Mouse (Mus musculus): Measurements from ENCODE around the gene Nfe2. TPM values are rescaled to one million over a fixed set of nuclear protein-coding genes. Genes with fewer than 3 reads are reported as not detected.

Gene Nfe2
- 1 to 10 TPM; 3.2 to 4.3 TPM for total RNA-seq (2021)
- long read RNA-seq, experiment 1, partial matches to known transcripts = 0 of 1 reads
- long read RNA-seq, experiment 1, other reads (novel, unspliced or antisense) = 1 of 1 reads
- long read RNA-seq, experiment 2 = 0 reads

GRCm38 (mm10) chr15:103257790-103258728 is at the start of gene Nfe2:
Gene Nfe2 (minus strand): TSS chr15:103258403.
- DNase-seq = peak; percentile 85

DNA sequence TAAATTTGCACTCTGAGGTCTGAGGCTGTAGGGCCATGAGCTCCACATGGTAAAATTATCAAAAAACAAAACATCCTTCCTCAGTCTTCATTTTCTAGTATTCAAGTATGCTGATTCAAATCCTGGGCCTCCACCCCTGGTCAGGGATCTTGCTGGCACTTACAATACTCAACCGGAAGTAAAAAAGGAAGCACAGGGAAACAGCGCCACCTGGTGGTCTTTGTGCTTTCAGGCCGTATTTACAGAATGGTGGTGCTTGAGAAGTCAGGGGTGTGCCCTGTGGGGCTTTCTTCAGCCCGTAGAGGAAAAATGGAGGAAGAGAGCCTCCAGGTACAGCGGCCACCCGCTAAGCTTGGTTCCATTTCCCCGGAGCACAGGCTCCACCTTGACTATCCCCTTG is 48.9 kb upstream of the Nfe2 start:
- peak; percentile 94 for DNase-seq

GRCm38 (mm10) chr15:103305792-103306645 is 47.8 kb upstream of the Nfe2 start:
- DNase-seq = no peak

DNA sequence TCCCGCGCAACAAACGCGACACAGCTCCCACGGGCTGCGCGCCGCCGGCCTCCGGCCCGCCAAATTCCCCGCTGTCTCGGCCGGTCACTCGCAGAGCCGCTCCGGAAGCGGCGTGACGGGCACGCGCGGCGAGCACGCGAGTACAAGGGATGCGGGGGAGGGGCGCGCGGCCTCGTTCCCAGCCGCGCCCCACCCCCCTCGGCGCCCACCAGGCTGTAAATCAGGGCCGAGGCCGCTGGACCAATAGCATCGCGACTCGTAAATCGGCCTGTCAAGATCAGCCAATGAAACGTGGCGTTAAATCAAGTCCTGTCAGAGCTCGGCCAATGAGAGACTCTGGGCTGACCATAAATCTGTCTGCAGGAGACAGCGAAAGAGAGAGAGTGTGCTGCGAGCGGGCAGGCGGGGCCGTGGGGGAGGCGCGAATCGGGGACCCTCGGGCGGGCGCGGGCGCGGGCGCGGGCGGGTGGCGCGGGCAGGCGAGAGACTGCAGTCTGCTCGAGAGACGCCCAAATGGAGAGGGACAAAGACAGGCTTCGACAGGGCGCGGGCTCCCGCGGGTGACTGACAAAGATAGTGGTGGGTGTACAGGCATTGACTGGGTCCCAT is 47.0 kb upstream of the Nfe2 start:
- DNase-seq = peak; percentile 95

DNA sequence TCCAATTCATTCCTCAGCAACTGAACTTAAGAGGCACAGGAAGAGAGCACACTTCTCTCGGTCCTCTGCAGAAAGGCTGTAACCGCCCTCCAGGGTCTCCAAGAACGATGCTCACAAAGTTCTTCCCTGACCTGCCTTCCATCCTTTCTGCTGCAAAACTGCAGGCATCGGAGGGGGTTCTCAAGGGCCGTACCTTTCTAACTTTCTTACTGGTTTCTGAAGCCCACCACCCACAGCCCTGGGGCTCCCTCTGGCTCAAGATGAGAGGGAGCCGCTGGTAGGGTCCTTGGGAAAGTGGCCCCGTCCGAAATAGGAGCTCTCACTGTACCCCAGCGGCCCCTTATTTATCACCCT is 46.4 kb upstream of the Nfe2 start:
- DNase-seq = no peak

- no peak for DNase-seq
Observed at GRCm38 (mm10) chr15:103303916-103304615, 45.9 kb upstream of the Nfe2 start.

DNA sequence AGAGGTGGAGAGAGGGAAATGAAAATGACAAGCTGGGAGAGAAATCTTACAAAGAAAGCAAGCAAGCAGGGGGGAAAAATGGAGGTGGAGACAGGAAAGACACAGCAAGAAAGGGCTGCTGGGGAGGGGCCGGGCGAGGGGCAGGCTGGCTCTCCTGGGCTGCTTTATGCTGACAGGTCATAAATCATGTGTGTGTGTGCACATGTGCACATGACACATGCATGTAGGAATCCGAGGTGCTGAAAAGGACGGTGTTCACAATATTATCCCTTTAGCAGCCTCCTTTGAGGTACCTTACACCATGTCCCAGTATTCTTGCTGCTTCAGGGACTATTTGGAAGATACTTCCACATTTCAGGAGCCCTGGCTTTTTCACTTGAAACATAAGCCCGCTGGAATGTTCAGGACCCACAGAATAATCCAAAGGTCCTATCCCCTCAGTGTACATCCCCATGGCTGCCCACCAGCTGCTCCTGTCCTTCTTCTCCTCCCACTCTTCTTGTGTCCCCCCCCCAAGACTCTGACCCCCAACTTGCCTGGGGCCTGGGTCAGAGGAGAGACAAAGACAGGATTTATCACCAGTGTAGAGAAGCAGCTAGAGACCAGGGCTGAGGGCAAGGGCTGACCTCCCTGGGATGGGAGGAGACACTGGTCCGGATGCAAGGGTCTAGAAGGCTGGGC is 44.3 kb upstream of the Nfe2 start:
- DNase-seq = no peak

- DNase-seq = no peak
Observed at GRCm38 (mm10) chr15:103301547-103302340, 43.5 kb upstream of the Nfe2 start.

DNA sequence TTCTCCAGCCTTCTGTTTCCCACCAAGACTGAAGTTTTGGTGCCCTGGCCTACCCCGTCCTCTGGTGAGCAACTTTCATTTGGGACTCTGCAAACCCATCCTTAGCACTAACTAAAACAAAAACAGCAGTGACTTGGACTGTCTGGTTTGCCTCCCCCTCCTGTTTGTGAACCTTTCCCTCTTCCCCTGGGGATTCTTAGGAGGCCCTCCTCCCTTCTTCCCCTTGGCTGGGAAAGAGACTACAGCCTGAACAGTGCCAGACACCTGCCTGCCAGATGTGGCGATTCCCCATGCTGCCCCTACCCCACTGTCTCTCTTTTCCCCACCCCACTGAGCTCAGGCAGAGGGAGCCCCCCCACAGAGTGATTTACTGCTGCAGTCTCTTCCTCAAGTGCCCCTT is 42.8 kb upstream of the Nfe2 start:
- DNase-seq = no peak

GRCm38 (mm10) chr15:103300560-103300959 is 42.4 kb upstream of the Nfe2 start:
- no peak for DNase-seq

- no peak for DNase-seq
Observed at GRCm38 (mm10) chr15:103300067-103300471, 41.9 kb upstream of the Nfe2 start.

DNA sequence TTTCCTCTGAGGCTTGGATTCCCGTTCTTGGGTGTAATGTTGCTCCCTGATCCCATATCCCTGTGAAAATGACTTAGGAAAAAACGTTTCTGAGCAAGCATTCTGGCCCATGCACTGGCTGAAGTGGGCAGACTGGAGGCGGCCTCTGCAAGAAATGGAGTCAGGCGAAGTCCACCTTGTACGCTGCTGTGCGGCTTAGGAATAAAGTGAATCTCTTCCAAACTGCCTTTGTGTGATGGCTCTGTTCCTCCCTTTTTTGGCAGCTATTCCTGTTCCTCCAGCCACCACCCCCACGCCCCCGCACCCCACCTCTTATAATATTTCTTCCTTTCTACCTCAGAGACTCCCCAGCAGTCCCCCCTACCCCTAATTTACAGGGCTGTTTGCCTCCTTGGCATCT is 41.4 kb upstream of the Nfe2 start:
- DNase-seq = no peak

GRCm38 (mm10) chr15:103298861-103299616 is 40.8 kb upstream of the Nfe2 start:
- DNase-seq = no peak

DNA sequence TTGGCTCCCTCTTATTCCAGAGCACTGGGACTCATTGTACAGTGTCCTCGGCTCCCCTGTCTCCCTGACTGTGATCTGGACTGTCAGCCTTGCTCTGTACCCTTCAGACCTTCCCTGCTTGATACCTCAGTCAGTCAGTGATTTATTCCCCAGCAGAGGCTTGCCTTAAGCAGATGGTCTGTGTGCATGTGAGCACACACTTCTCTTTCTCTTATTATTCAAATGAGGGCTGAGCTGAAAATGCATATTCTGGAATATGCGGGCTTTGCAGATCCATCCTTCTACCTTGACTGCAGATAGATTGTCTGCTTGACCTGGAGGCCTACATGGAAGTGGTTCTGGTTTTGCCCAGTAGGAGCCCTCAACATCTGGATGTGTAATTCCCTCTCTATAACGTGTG is 39.8 kb upstream of the Nfe2 start:
- DNase-seq = no peak

- DNase-seq = no peak
Observed at GRCm38 (mm10) chr15:103297313-103297712, 39.1 kb upstream of the Nfe2 start.

- no peak for DNase-seq
Observed at GRCm38 (mm10) chr15:103295851-103296250, 37.6 kb upstream of the Nfe2 start.

DNA sequence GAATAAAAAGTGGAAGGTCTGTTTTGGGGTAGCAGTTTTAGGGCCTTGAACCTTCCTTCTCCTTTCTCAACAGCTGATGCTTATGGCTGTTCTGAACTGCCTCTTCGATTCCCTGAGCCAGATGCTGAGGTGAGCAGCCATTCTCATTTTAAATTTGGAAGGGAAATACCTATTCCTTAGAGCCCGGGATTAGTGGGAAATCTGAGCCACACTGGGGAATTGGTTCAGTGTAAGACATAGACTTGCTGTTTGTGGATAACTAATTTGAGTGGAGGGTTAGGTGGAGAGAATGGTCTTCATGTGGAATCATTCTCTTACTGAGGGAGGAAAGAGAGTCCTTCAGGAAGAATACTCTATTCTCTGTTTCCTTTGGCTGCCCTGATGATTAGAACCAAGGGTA is 36.4 kb upstream of the Nfe2 start:
- no peak for DNase-seq

DNA sequence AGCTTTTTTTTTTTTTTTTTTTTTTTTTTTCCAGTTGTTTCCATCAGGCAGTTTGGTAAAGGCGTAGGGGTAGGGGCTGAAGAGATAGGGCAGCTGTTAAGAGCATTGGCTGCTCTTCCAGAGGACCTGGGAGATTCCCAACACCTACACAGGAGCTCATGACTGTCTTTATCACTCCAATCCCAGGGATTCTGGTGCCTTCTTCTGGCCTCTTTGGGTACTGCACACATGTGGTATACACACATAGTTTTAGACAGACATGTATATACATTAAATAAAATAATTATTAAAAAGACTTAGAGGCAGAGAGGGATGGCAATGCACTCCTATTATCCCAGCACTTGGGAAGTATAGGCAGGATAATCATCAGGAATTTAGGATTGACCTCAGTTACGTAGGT is 35.2 kb upstream of the Nfe2 start:
- no peak for DNase-seq

GRCm38 (mm10) chr15:103292673-103293345 is 34.6 kb upstream of the Nfe2 start:
- no peak for DNase-seq

Measured in adrenal gland, postnatal 10 days (tissue).